Mouse (Mus musculus): ENCODE results near the gene Ncam1.
A peak's percentile ranks its signal among the peaks of the same experiment; 100 is the strongest.

Gene Ncam1

GRCm38 (mm10) chr9:49570731-49571694, 227.7 kb downstream of the Ncam1 start:
- DNase-seq (ENCODE audit: low read depth, low spot score), result peak; percentile 94

- peak; percentile 53 for DNase-seq (ENCODE audit: low read depth, low spot score)
These were observed 228.6 kb downstream of the Ncam1 start for GRCm38 (mm10) chr9:49570033-49570660.

- DNase-seq (ENCODE audit: low read depth, low spot score), result peak; percentile 66
These were observed 232.9 kb downstream of the Ncam1 start for GRCm38 (mm10) chr9:49565846-49566245.

- DNase-seq (ENCODE audit: low read depth, low spot score), result no peak
These were observed 239.8 kb downstream of the Ncam1 start for GRCm38 (mm10) chr9:49558941-49559340.

GRCm38 (mm10) chr9:49551353-49551752, 247.4 kb downstream of the Ncam1 start:
- DNase-seq (ENCODE audit: low read depth, low spot score), result no peak

GRCm38 (mm10) chr9:49542593-49542992, 256.1 kb downstream of the Ncam1 start:
- no peak for DNase-seq (ENCODE audit: low read depth, low spot score)

GRCm38 (mm10) chr9:49537814-49538213, 260.9 kb downstream of the Ncam1 start:
- DNase-seq (ENCODE audit: low read depth, low spot score), result peak; percentile 85

- DNase-seq (ENCODE audit: low read depth, low spot score), result no peak
These were observed 262.1 kb downstream of the Ncam1 start for GRCm38 (mm10) chr9:49536593-49536992.

GRCm38 (mm10) chr9:49534958-49535357, 263.8 kb downstream of the Ncam1 start:
- no peak for DNase-seq (ENCODE audit: low read depth, low spot score)

GRCm38 (mm10) chr9:49533912-49534491, 264.7 kb downstream of the Ncam1 start:
- DNase-seq (ENCODE audit: low read depth, low spot score), result no peak

- DNase-seq (ENCODE audit: low read depth, low spot score), result no peak
These were observed 265.3 kb downstream of the Ncam1 start for GRCm38 (mm10) chr9:49533455-49533854.

- DNase-seq (ENCODE audit: low read depth, low spot score), result no peak
These were observed 266.9 kb downstream of the Ncam1 start for GRCm38 (mm10) chr9:49531833-49532232.

- no peak for DNase-seq (ENCODE audit: low read depth, low spot score)
These were observed 267.5 kb downstream of the Ncam1 start for GRCm38 (mm10) chr9:49531257-49531656.

- DNase-seq (ENCODE audit: low read depth, low spot score), result no peak
These were observed 268.0 kb downstream of the Ncam1 start for GRCm38 (mm10) chr9:49530739-49531138.

GRCm38 (mm10) chr9:49529366-49529959, 269.3 kb downstream of the Ncam1 start:
- no peak for DNase-seq (ENCODE audit: low read depth, low spot score)

- peak; percentile 71 for DNase-seq (ENCODE audit: low read depth, low spot score)
These were observed 269.8 kb downstream of the Ncam1 start for GRCm38 (mm10) chr9:49528943-49529342.

GRCm38 (mm10) chr9:49528026-49528425, 270.7 kb downstream of the Ncam1 start:
- no peak for DNase-seq (ENCODE audit: low read depth, low spot score)

GRCm38 (mm10) chr9:49527340-49527739, 271.4 kb downstream of the Ncam1 start:
- peak; percentile 36 for DNase-seq (ENCODE audit: low read depth, low spot score)

GRCm38 (mm10) chr9:49524721-49525120, 274.0 kb downstream of the Ncam1 start:
- peak; percentile 58 for DNase-seq (ENCODE audit: low read depth, low spot score)

- no peak for DNase-seq (ENCODE audit: low read depth, low spot score)
These were observed 274.8 kb downstream of the Ncam1 start for GRCm38 (mm10) chr9:49523881-49524280.

- no peak for DNase-seq (ENCODE audit: low read depth, low spot score)
These were observed 284.4 kb downstream of the Ncam1 start for GRCm38 (mm10) chr9:49514306-49514705.

- no peak for DNase-seq (ENCODE audit: low read depth, low spot score)
These were observed 288.1 kb downstream of the Ncam1 start for GRCm38 (mm10) chr9:49510666-49511065.
